Mouse (Mus musculus) bone marrow macrophage, adult 2 months (primary cell): Measurements from ENCODE around the gene Bdh2.

Experiments used
- CTCF ChIP-seq: IDR thresholded peaks from 2 replicates; pipeline ENCODE4 v1.5.1; 2012; ENCODE audit warnings: low read depth, mild to moderate bottlenecking, low read length, moderate library complexity
- POLR2A ChIP-seq: IDR thresholded peaks from 2 replicates; pipeline ENCODE4 v1.6.1; 2012; ENCODE audit warnings: mild to moderate bottlenecking, low read depth, low read length, borderline replicate concordance

GRCm38 (mm10) chr3:135280160-135280559, 861 bp upstream of the Bdh2 start:
- TF ChIP-seq CTCF (no peak), POLR2A (no peak)
